Mouse (Mus musculus) bone marrow, adult 2 months (tissue): ENCODE measurements around the gene Pafah1b2. TPM values are rescaled to one million over a fixed set of nuclear protein-coding genes. Genes with fewer than 3 reads are reported as not detected.

Experiments
- H3K27ac ChIP-seq: fragments of 200-500 bp; 2 replicates; pipeline ENCODE4 v1.5.1; 2012; ENCODE audit warnings: low read depth, mild to moderate bottlenecking, control low read depth, inconsistent platforms, low read length; ENCODE audit not compliant: control insufficient read depth, poor library complexity, insufficient read depth
- H3K4me1 ChIP-seq: fragments of 200-500 bp; 2 replicates; pipeline ENCODE4 v1.6.1; 2011; ENCODE audit warnings: low read length; ENCODE audit not compliant: control insufficient read depth, insufficient read depth
- H3K4me3 ChIP-seq: fragments of 200-500 bp; replicated peaks from 2 replicates; pipeline ENCODE3; 2011; ENCODE audit warnings: mild to moderate bottlenecking, low read depth, low read length, control low read depth; ENCODE audit not compliant: control insufficient read depth
- CTCF ChIP-seq: fragments of 200-500 bp; IDR thresholded peaks from 2 replicates; pipeline ENCODE4 v1.5.1; 2011; ENCODE audit warnings: low read length, control low read depth; ENCODE audit not compliant: control insufficient read depth, insufficient read depth
- POLR2A ChIP-seq: fragments of 200-500 bp; IDR thresholded peaks from 2 replicates; pipeline ENCODE4 v1.6.1; 2011; ENCODE audit warnings: low read depth, mild to moderate bottlenecking, control low read depth, low read length, borderline replicate concordance; ENCODE audit not compliant: control insufficient read depth
- WGBS: fragments of 180-500 bp; shearing (Covaris S2); methylation state at CpG from one replicate; pipeline ENCODE4 v1.1.7; 2018; 5-methylcytosine and 5-hydroxymethylcytosine counted together
- polyA plus RNA-seq: library from polyadenylated mRNA; stranded (reverse); fragments of >200 nt; gene quantifications from 2 replicates; pipeline ENCODE4 v1.2.4, GENCODE M21; 2011; ENCODE audit warnings: low replicate concordance; ENCODE audit not compliant: missing spikeins, insufficient read depth, insufficient read length

The Pafah1b2 gene
- polyA plus RNA-seq, 1 experiment = 14.6 TPM

- H3K4me1 ChIP-seq = peaks cover 2% of the 10 kb centered on the region; the same call in 1 of the 2 replicates
- 31% methylated on average over 6 of the region's 7 CpGs for WGBS
- TF ChIP-seq POLR2A = no peak
- no peak for TF ChIP-seq CTCF
- H3K4me3 ChIP-seq = no peak overlapping the region
- H3K27ac ChIP-seq = no peak overlapping the region
Observed at GRCm38 (mm10) chr9:46008931-46009668, 3.4 kb downstream of the Pafah1b2 start.

DNA sequence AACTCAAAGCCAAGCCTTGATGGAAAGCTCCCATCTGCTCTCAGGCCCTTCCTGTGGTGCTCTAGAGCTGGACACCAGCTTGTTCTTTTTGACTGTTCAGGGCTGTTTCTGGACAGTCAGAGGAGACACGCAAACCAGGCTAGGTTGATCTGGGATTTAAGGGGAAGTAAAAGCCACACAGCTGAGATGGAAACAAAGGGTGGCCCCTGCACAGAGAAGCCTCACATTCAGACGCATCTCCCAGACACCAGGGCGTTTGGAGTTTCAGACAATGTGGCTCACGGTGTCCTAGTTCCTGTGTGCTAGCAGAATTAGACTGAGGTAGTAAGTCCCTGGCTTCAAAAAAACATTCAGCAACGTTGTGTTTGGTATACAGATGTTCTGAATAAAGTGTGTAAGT is 6.3 kb downstream of the Pafah1b2 start:
- no peak overlapping the region for H3K27ac ChIP-seq
- H3K4me1 ChIP-seq = no peaks in the 10 kb centered on the region
- WGBS = 25% methylated on average over 5 of the region's 5 CpGs
- TF ChIP-seq CTCF = no peak
- TF ChIP-seq POLR2A = no peak
- H3K4me3 ChIP-seq = no peak overlapping the region

DNA sequence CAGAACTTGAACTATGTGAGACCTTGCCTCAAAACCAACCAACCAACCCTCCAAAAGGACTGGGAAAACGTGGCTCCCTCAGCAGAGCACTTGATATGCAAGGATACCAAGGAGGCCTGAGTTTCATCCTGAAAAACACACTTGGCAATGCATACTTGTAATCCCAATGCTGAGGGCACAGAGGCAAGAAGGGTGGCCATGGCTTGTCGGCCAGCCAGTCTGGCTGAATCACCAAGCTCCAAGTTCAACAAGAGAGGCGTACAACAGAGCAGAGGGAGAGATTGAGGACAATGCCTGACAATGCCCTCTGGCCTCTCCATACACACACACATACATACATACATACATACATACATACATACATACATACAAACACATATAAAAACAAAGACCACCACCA is 8.0 kb downstream of the Pafah1b2 start:
- no peak overlapping the region for H3K4me3 ChIP-seq
- WGBS = 70% methylated on average over 3 of the region's 3 CpGs
- H3K27ac ChIP-seq = no peak overlapping the region
- no peaks in the 10 kb centered on the region for H3K4me1 ChIP-seq
- TF ChIP-seq POLR2A (no peak), CTCF (no peak)

DNA sequence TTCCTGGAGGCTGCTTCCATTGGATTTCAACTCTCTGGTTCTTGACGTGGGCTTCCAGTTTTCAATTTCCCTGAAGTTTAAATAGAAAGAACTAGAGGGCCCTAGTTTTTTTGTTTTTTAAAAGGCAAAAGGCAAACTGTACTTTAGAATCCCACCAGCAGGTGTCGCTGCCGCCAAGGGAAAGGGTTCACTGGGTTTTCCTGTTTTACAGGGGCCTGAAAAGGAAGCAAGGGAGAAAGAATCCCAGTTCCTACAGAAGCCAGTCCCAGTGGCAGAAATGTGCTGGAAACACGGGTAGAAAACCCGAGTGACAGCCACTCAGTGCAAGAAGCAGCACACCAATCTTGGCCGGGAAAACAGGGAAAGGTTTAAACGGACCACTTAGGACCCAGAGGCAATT is 8.8 kb downstream of the Pafah1b2 start:
- TF ChIP-seq CTCF (peak; percentile 79), POLR2A (no peak)
- no peak overlapping the region for H3K27ac ChIP-seq
- H3K4me1 ChIP-seq = no peaks in the 10 kb centered on the region
- no peak overlapping the region for H3K4me3 ChIP-seq
- 24% methylated on average over 7 of the region's 7 CpGs for WGBS

DNA sequence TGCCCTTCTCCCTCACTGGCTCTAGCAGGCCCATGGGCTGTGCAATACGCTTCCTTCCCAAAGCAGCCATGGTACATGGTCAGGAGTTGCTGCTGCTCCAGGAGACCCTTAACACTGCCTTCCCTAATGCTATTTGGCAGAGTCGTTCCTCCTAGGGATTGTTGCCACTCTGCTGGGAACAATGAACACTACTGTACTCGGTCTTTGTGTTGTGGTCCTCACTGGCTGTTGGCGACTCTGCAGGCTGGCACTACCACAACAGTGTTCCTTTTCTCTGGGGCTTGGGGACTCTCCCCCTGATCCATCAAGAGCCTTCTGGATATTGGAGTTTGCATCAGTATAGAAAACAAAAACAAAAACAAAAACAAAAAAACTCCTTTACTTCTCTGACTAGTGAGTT is 13.5 kb downstream of the Pafah1b2 start:
- whole genome bisulfite sequencing = 76% methylated on average over 4 of the region's 4 CpGs
- TF ChIP-seq POLR2A (no peak), CTCF (no peak)
- H3K4me3 ChIP-seq = no peak overlapping the region
- H3K27ac ChIP-seq = no peak overlapping the region
- no peaks in the 10 kb centered on the region for H3K4me1 ChIP-seq

- H3K4me3 ChIP-seq = peak overlapping the region; percentile 98
- TF ChIP-seq POLR2A = no peak
- TF ChIP-seq CTCF = no peak
- H3K27ac ChIP-seq = no peak overlapping the region
- whole genome bisulfite sequencing = 1% methylated on average over 4 of the region's 4 CpGs
- H3K4me1 ChIP-seq = no peaks in the 10 kb centered on the region; the same call in 1 of the 2 replicates
Observed at GRCm38 (mm10) chr9:45985229-45985567, 27.3 kb downstream of the Pafah1b2 start.

GRCm38 (mm10) chr9:45984409-45985228 is 27.9 kb downstream of the Pafah1b2 start:
- under 1% methylated on average over 68 of the region's 76 CpGs for WGBS
- Histone ChIP-seq H3K4me3 (peak overlapping the region; percentile 98), H3K4me1 (no peaks in the 10 kb centered on the region; the same call in 1 of the 2 replicates), H3K27ac (peak overlapping the region; percentile 90)
- TF ChIP-seq POLR2A = peak; percentile 78; the same call in 1 of the 2 replicates
- TF ChIP-seq CTCF = no peak

DNA sequence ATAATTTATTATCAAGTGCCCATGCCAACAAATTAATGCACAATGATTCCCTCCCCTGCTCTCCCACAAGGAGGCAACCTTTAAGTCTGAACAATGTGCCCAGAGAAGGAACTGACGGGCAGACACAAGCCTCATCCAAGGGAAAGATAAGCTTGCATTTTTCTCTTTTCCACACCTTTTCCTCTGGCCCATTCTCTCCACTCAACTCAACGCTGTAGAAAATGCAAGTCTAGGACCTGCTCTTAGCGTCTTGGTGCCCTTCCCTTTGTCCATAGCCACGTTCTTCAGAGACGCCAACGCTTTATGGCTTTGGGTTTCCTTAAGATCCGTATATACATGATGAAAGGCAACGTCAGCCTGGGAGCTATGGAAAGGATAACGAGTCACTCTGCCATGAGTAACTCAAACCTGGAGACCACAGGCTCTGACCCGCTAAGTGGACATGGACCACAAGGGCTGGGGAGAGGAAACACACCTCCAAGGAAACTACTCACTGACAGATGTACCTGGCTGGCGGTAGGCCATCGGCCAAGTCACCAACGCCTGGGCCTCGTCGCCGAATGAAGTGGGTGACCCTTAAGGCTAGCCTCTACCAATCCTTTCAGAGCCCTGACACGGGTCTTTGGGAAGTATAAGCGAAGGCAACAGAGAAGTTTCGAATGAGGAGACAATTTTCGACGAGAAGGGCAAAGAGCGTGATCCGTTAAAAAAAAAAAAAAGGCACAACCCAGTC is 28.6 kb downstream of the Pafah1b2 start:
- WGBS = under 1% methylated on average over 23 of the region's 23 CpGs
- no peaks in the 10 kb centered on the region; the same call in 1 of the 2 replicates for H3K4me1 ChIP-seq
- H3K27ac ChIP-seq = peak overlapping the region; percentile 90; the same call in 1 of the 2 replicates
- TF ChIP-seq CTCF = no peak
- TF ChIP-seq POLR2A = no peak
- H3K4me3 ChIP-seq = peak overlapping the region; percentile 98
